Mouse (Mus musculus) liver, embryonic 14.5 days (tissue): ENCODE measurements around the gene Gemin2. TPM values are rescaled to one million over a fixed set of nuclear protein-coding genes. Genes with fewer than 3 reads are reported as not detected.
A peak's percentile ranks its signal among the peaks of the same experiment; 100 is the strongest.

Experiments
- ATAC-seq: fragments of 200-750 bp; cut with Nextera tagmentation; 2 replicates; pipeline ENCODE4 v1.8.0; 2017; ENCODE audit warnings: moderate number of reproducible peaks, mild to moderate bottlenecking, moderate library complexity; ENCODE audit not compliant: insufficient read depth
- DNase-seq, 3 experiments: peaks; one replicate each; pipeline ENCODE4 v3.0.0-alpha.2; 2012 to 2013; ENCODE audit warnings: low read depth in 3 of 3, low spot score in 3 of 3
- H3K27ac ChIP-seq: fragments of 300-500 bp; sonication (generic); 2 replicates; pipeline ENCODE4 v1.5.1; 2014; ENCODE audit warnings: moderate library complexity, mild to moderate bottlenecking, control low read depth, inconsistent platforms
- H3K27me3 ChIP-seq: fragments of 300-500 bp; sonication (generic); 2 replicates; pipeline ENCODE4 v1.6.1; 2014; ENCODE audit warnings: mild to moderate bottlenecking, low read length, moderate library complexity; ENCODE audit not compliant: control insufficient read depth, insufficient read depth
- H3K36me3 ChIP-seq: fragments of 300-500 bp; sonication (generic); replicated peaks from 2 replicates; pipeline ENCODE4 v1.6.1; 2014; ENCODE audit warnings: low read depth; ENCODE audit not compliant: control insufficient read depth, insufficient read depth
- H3K4me1 ChIP-seq, 2 experiments: fragments of 200-500 bp in 1 of 2; fragments of 300-500 bp in 1 of 2; sonication (generic) in 1 of 2; replicated peaks; 2 replicates each; pipeline ENCODE4 v1.6.1; 2012 to 2014; ENCODE audit warnings: antibody characterized with exemption in 1 of 2, inconsistent platforms in 1 of 2, low read length in 1 of 2; ENCODE audit not compliant: control insufficient read depth in 2 of 2, insufficient read depth in 2 of 2
- H3K4me2 ChIP-seq: fragments of 300-500 bp; sonication (generic); 2 replicates; pipeline ENCODE4 v1.6.1; 2014; ENCODE audit warnings: low read depth, mild to moderate bottlenecking, control low read depth, moderate library complexity
- H3K4me3 ChIP-seq, 2 experiments: fragments of 200-500 bp in 1 of 2; fragments of 300-500 bp in 1 of 2; sonication (generic) in 1 of 2; 2 replicates each; pipeline ENCODE4 v1.5.1; 2012 to 2014; ENCODE audit warnings: low read depth in 2 of 2, low read length in 2 of 2, mild to moderate bottlenecking in 2 of 2, control low read depth in 1 of 2, inconsistent platforms in 1 of 2, moderate library complexity in 1 of 2; ENCODE audit not compliant: insufficient read depth in 1 of 2
- H3K9ac ChIP-seq: fragments of 300-500 bp; sonication (generic); replicated peaks from 2 replicates; pipeline ENCODE4 v1.6.1; 2014; ENCODE audit warnings: mild to moderate bottlenecking, control low read depth, moderate library complexity
- H3K9me3 ChIP-seq: fragments of 300-500 bp; sonication (generic); 2 replicates; pipeline ENCODE4 v1.6.1; 2016; ENCODE audit warnings: low read length, mixed read lengths; ENCODE audit not compliant: control insufficient read depth
- CTCF ChIP-seq: IDR thresholded peaks from 2 replicates; pipeline ENCODE4 v1.5.1; 2016; ENCODE audit warnings: antibody characterized with exemption, low read depth, control low read depth
- EP300 ChIP-seq: IDR thresholded peaks from 2 replicates; pipeline ENCODE4 v1.6.1; 2016; ENCODE audit warnings: antibody characterized with exemption, low read depth
- WGBS: fragments of 180-500 bp; shearing (Covaris S2); extraction: QIAGEN DNeasy Blood & Tissue Kit; methylation state at CpG from one replicate; pipeline ENCODE4 v1.1.7; 2014; ENCODE audit not compliant: insufficient replicate concordance; 5-methylcytosine and 5-hydroxymethylcytosine counted together
- polyA plus RNA-seq, 2 experiments: library from polyadenylated mRNA; depleted of rRNA in 1 of 2; stranded (reverse) in 1 of 2; unstranded in 1 of 2; fragments of >200 nt; fragmentation: Nextera tagmentation in 1 of 2; extraction: Ambion mirVana in 1 of 2; gene quantifications; 2 replicates each; pipeline versions ENCODE4 v1.2.1 to v1.2.3; 2012 to 2014

Gemin2 gene
- polyA plus RNA-seq, 2 experiments, result 10.2 to 14.5 TPM

- DNase-seq (no peak), ATAC-seq (no peak)
- H3K4me2 ChIP-seq, result peak overlapping the region; percentile 97
- H3K36me3 ChIP-seq, result peaks cover 7% of the 10 kb centered on the region
- H3K9me3 ChIP-seq, result no peaks in the 10 kb centered on the region
- peaks cover 9 to 14% of the 10 kb centered on the region in 2 experiments for H3K4me1 ChIP-seq
- H3K4me3 ChIP-seq, result peak overlapping the region in 1 of 2 experiments; percentile 96; a peak in 1 of 4 replicates
- TF ChIP-seq CTCF (peak; percentile 14; the same call in 1 of the 2 replicates), EP300 (no peak)
- 49% methylated on average over 2 of the region's 2 CpGs for WGBS
- H3K27ac ChIP-seq, result no peak overlapping the region
- no peaks in the 10 kb centered on the region for H3K27me3 ChIP-seq
- H3K9ac ChIP-seq, result no peak overlapping the region
Measured at GRCm38 (mm10) chr12:59010482-59010881, 2.7 kb upstream of the Gemin2 start.

GRCm38 (mm10) chr12:59011275-59011843 is 1.8 kb upstream of the Gemin2 start:
- Histone ChIP-seq H3K27ac (peak overlapping the region; percentile 90), H3K36me3 (peaks cover 5% of the 10 kb centered on the region), H3K27me3 (no peaks in the 10 kb centered on the region), H3K4me2 (peak overlapping the region; percentile 97), H3K9me3 (no peaks in the 10 kb centered on the region), H3K4me3 (peak overlapping the region; percentile 80 to 96), H3K9ac (peak overlapping the region; percentile 88), H3K4me1 (peaks cover 9 to 14% of the 10 kb centered on the region in 2 experiments)
- DNase-seq (no peak), ATAC-seq (peak; percentile 69)
- TF ChIP-seq EP300 (no peak), CTCF (no peak)
- under 1% methylated on average over 25 of the region's 25 CpGs for WGBS

- peak; percentile 95 for DNase-seq
- peak within 1 kb of the TSS; percentile 80 to 96 for H3K4me3 ChIP-seq
- peak within 1 kb of the TSS; percentile 88 for H3K9ac ChIP-seq
- ATAC-seq, result peak; percentile 91
- no peaks in the 10 kb centered on the region for H3K27me3 ChIP-seq
- peaks cover 9 to 14% of the 10 kb centered on the region in 2 experiments for H3K4me1 ChIP-seq
- peak within 1 kb of the TSS; percentile 92 for H3K27ac ChIP-seq
- no peaks in the 10 kb centered on the region; the same call in 1 of the 2 replicates for H3K36me3 ChIP-seq
- WGBS, result under 1% methylated on average over 48 of the region's 48 CpGs
- no peaks in the 10 kb centered on the region for H3K9me3 ChIP-seq
- no peak for TF ChIP-seq CTCF
- no peak for TF ChIP-seq EP300
- peak within 1 kb of the TSS; percentile 97 for H3K4me2 ChIP-seq
Measured at GRCm38 (mm10) chr12:59011844-59012709, 1.1 kb upstream of the Gemin2 start, which contains the start of gene Sec23a. Gene Sec23a (minus strand): TSS chr12:59012017.

GRCm38 (mm10) chr12:59012710-59013091 is 492 bp upstream of the Gemin2 start:
- TF ChIP-seq CTCF, result no peak
- H3K9me3 ChIP-seq, result no peaks in the 10 kb centered on the region
- peak overlapping the region; percentile 85 for H3K9ac ChIP-seq
- H3K4me3 ChIP-seq, result peak overlapping the region; percentile 55 to 96
- WGBS, result 5% methylated on average over 7 of the region's 7 CpGs
- DNase-seq (peak in 1 of 3 experiments; percentile 10), ATAC-seq (no peak)
- no peaks in the 10 kb centered on the region for H3K27me3 ChIP-seq
- peak overlapping the region; percentile 92 for H3K27ac ChIP-seq
- H3K4me1 ChIP-seq, result peaks cover 9 to 14% of the 10 kb centered on the region in 2 experiments
- H3K4me2 ChIP-seq, result peak overlapping the region; percentile 96
- no peaks in the 10 kb centered on the region; the same call in 1 of the 2 replicates for H3K36me3 ChIP-seq

- 81% methylated on average over 8 of the region's 8 CpGs for WGBS
- Histone ChIP-seq H3K36me3 (peaks cover 28% of the 10 kb centered on the region), H3K27me3 (no peaks in the 10 kb centered on the region), H3K27ac (no peak overlapping the region), H3K4me1 (peaks cover 4 to 6% of the 10 kb centered on the region in 2 experiments), H3K9me3 (no peaks in the 10 kb centered on the region), H3K9ac (no peak overlapping the region), H3K4me3 (no peak overlapping the region), H3K4me2 (no peak overlapping the region)
- TF ChIP-seq EP300 (no peak), CTCF (no peak)
- ATAC-seq (no peak), DNase-seq (no peak)
Measured at GRCm38 (mm10) chr12:59017970-59018369, 4.8 kb downstream of the Gemin2 start.
